Mouse (Mus musculus) midbrain, embryonic 13.5 days (tissue): ENCODE measurements at regions not wholly inside any gene's neighbourhood (a gene's known extent, or its start where the extent isn't known, plus 50 kb on each side); places are given as distances from the start of the nearest gene placed in this dataset.
A peak's percentile ranks its signal among the peaks of the same experiment; 100 is the strongest.
"Not testable (repeated sequence)": the region's sequence is repeated elsewhere in the genome, so short reads cannot be mapped to it uniquely, and the experiment has no call there.

Source experiments
- ATAC-seq: fragments of 200-750 bp; cut with Nextera tagmentation; 2 replicates; pipeline ENCODE4 v1.8.0; 2017; ENCODE audit warnings: mild to moderate bottlenecking, moderate TSS enrichment, moderate library complexity
- H3K27ac ChIP-seq: fragments of 300-500 bp; sonication (generic); 2 replicates; pipeline ENCODE4 v1.5.1; 2015; ENCODE audit warnings: inconsistent platforms, mild to moderate bottlenecking, moderate library complexity
- H3K27me3 ChIP-seq: fragments of 300-500 bp; sonication (generic); 2 replicates; pipeline ENCODE4 v1.6.1; 2015; ENCODE audit warnings: mild to moderate bottlenecking, inconsistent platforms
- H3K36me3 ChIP-seq: fragments of 300-500 bp; sonication (generic); 2 replicates; pipeline ENCODE4 v1.6.1; 2015; ENCODE audit warnings: mild to moderate bottlenecking, inconsistent platforms
- H3K4me1 ChIP-seq: fragments of 300-500 bp; sonication (generic); replicated peaks from 2 replicates; pipeline ENCODE4 v1.6.1; 2015; ENCODE audit warnings: inconsistent platforms
- H3K4me2 ChIP-seq: fragments of 300-500 bp; sonication (generic); replicated peaks from 2 replicates; pipeline ENCODE4 v1.6.1; 2015; ENCODE audit warnings: moderate library complexity, mild to moderate bottlenecking, inconsistent platforms
- H3K4me3 ChIP-seq: fragments of 300-500 bp; sonication (generic); replicated peaks from 2 replicates; pipeline ENCODE4 v1.5.1; 2015; ENCODE audit warnings: mild to moderate bottlenecking, inconsistent platforms
- H3K9ac ChIP-seq: fragments of 300-500 bp; sonication (generic); replicated peaks from 2 replicates; pipeline ENCODE4 v1.6.1; 2015; ENCODE audit warnings: mild to moderate bottlenecking, inconsistent platforms
- H3K9me3 ChIP-seq: fragments of 300-500 bp; sonication (generic); 2 replicates; pipeline ENCODE4 v1.6.1; 2016; ENCODE audit warnings: mild to moderate bottlenecking, inconsistent platforms
- WGBS: fragments of 180-500 bp; shearing (Covaris S2); methylation state at CpG from one replicate; pipeline ENCODE4 v1.1.7; 2015; 5-methylcytosine and 5-hydroxymethylcytosine counted together

DNA sequence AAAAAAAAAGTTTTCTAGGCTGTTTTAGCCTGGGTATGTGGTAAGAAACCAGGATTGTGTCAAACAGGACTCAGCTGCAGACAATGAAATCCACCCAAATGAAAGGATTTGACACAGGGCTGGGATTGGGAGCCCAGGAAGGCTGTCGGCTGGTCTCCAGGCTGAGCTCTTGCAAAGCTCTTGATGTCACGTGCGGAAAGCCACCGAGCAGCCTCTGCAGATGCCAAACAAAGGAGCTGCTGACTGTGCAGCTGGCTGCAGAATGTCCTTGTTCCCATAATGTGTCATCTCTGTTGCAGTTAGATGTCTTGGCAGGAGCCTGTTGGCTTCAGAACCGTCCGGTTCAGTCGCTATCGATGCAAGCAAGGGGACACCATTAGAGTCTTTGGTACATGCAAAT is 56.1 kb downstream of the Bbs10 start:
- Histone ChIP-seq H3K36me3 (no peaks in the 10 kb centered on the region), H3K27me3 (no peaks in the 10 kb centered on the region), H3K27ac (peak overlapping the region; percentile 67), H3K9me3 (no peaks in the 10 kb centered on the region), H3K4me3 (no peak overlapping the region), H3K4me1 (peaks cover 6% of the 10 kb centered on the region), H3K9ac (no peak overlapping the region), H3K4me2 (no peak overlapping the region)
- WGBS: 40% methylated on average over 8 of the region's 8 CpGs
- peak; percentile 82 for ATAC-seq

DNA sequence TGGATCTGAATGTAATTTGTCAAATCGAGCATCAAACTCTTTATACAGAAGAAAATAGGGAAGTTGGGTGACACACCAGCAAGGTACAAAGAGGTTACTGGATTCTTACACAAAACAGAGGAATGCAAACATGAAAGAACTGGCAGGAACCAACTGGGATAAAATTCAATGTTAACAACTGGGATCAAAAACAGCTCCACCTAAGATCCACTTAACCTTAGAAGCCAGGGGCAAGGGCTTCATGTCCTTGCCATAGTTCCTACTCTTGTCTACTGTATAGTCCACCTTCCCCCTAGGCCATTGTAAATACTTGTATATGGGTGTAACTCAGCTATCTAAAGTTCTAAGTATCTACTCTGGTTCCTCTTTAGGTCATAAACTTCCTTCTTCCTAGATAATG is 59.9 kb downstream of the Bbs10 start:
- not testable (repeated sequence) for ATAC-seq, H3K9me3 ChIP-seq, H3K27me3 ChIP-seq, H3K36me3 ChIP-seq, H3K4me2 ChIP-seq, H3K4me1 ChIP-seq, H3K4me3 ChIP-seq, H3K27ac ChIP-seq, H3K9ac ChIP-seq
- WGBS: 91% methylated on average over 1 of the region's 1 CpGs

DNA sequence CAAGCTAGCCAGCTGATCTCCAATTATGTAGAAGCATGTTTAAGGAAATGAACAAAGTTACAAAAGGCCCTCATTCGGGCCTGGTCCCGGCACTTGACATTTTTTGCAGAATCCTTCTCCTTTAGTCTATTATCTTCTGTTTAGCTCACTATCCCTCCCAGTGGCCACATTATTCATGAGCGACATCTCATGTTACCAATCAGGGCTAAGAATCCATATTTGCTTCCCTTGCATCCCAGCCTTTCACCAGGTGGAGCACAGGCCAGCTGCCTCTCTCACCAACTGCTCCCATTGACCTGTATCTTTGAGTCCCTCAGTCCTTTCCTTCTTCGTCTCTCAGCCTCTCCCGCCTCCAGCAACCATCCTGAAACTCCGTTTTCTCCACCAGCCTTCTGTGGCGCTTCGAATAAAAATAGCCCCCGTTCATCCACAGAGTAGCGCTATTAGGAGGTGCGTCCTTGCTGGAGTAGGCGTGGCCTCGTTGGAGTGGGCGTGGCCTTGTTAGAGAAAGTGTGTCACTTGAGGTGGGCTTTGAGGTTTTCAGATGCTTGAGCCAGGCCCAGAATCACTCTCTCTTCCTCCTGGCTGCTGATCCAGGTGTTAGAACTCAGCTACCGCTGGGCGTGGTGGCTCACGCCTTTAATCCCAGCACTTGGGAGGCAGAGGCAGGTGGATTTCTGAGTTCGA is 63.4 kb downstream of the Bbs10 start:
- H3K9me3 ChIP-seq: no peaks in the 10 kb centered on the region
- no peak overlapping the region for H3K27ac ChIP-seq
- no peak overlapping the region for H3K4me3 ChIP-seq
- no peak overlapping the region for H3K4me2 ChIP-seq
- 89% methylated on average over 18 of the region's 18 CpGs for WGBS
- ATAC-seq: no peak
- no peaks in the 10 kb centered on the region for H3K36me3 ChIP-seq
- H3K9ac ChIP-seq: no peak overlapping the region
- H3K27me3 ChIP-seq: no peaks in the 10 kb centered on the region
- H3K4me1 ChIP-seq: peaks cover 23% of the 10 kb centered on the region

DNA sequence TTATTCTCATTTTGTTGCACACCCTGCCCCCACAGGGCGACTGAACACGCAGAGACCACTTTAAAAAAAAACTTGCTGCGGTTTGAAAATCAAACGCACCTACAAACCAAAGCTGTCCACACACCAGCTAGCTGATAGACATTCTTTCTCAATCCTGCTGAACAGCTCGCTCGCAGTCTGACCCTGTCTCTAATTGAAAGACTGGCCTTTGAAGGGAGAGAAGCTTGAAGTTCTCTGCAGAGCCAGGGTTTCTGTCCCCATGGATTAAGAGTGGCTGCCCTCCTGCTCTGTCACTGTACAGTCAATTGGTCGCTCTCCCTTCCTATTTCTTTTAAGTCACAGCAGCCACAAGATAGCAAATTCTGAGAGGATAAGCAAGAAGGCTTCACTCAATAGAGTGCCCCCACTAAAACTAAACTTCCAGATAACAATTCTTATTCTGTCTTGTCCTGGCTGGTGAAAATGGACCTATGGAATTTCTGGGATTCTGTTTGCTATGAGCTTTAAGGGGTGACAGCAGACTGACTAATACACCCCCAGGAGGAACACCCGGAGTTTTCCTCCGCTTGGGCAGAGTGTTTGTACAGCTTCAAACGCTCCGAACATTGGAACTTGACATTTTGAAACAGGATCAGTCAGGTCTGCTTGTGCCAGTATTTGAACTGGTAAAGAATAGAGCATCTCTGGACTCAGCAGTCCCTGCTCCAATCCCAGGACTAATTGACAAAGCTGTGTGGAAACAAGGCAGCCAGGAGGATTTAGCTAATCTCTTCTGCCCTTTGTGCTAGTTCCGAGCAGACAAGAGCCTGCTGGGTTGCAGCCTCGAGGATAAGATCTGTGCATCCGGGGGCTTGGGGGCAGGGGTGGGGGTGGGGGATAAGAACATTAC is 65.5 kb downstream of the Bbs10 start:
- H3K36me3 ChIP-seq: no peaks in the 10 kb centered on the region
- H3K27ac ChIP-seq: peak overlapping the region; percentile 62
- H3K9me3 ChIP-seq: no peaks in the 10 kb centered on the region
- H3K4me2 ChIP-seq: peak overlapping the region; percentile 32
- WGBS: 8% methylated on average over 14 of the region's 14 CpGs
- H3K4me1 ChIP-seq: peaks cover 28% of the 10 kb centered on the region
- peak; percentile 91 for ATAC-seq
- peak overlapping the region; percentile 39; the same call in 1 of the 2 replicates for H3K9ac ChIP-seq
- H3K4me3 ChIP-seq: no peak overlapping the region
- H3K27me3 ChIP-seq: no peaks in the 10 kb centered on the region

DNA sequence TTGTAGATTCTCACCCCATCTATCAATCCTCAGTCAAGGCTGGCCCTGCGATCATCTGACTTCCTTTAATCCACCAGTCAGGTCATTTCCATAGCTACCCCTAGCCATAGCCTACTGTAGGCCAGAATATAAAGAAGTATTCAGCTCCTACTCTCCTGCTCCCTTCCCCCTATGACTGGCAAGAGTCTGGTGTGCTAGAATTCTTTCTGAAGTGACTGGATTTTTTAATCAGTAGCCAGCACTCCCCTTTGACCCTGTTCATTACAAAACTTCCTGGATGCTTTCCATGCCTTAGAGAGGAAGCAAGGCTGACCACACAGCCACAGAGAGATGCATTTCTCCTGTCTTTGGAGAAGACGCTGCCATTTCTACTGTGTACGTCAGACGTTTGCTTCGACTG is 66.5 kb downstream of the Bbs10 start:
- peak; percentile 29; the same call in 1 of the 2 replicates for ATAC-seq
- peak overlapping the region; percentile 62 for H3K27ac ChIP-seq
- H3K4me3 ChIP-seq: no peak overlapping the region
- H3K4me1 ChIP-seq: peaks cover 28% of the 10 kb centered on the region
- no peak overlapping the region for H3K4me2 ChIP-seq
- 63% methylated on average over 5 of the region's 5 CpGs for WGBS
- no peaks in the 10 kb centered on the region for H3K9me3 ChIP-seq
- 0 out of 2 replicates have a peak overlapping the region, but pooled peaks have one; percentile 19 for H3K9ac ChIP-seq
- H3K27me3 ChIP-seq: no peaks in the 10 kb centered on the region
- no peaks in the 10 kb centered on the region for H3K36me3 ChIP-seq

DNA sequence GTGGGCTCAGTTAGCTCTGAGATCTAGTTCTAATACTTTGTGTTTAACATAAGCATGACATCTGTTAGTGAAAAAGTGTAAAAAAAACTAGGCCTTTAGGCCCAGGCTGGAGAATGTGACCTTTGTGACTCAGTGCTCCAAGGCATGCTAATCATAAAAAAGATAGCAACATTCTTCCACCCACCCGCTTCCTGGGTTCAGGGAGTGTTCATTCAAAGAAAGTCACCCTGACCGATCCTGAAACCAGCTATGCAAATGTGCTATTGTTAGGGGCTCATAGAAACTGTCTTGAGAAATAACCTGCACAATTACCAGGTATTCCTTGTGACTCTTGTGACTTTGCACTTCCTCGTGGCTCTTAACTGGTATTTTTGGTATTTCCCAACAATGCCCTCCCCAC is 70.6 kb downstream of the Bbs10 start:
- 85% methylated on average over 3 of the region's 3 CpGs for WGBS
- H3K4me3 ChIP-seq, H3K9me3 ChIP-seq, H3K27me3 ChIP-seq, ATAC-seq, H3K36me3 ChIP-seq, H3K4me2 ChIP-seq, H3K27ac ChIP-seq, H3K9ac ChIP-seq: not testable (repeated sequence)
- H3K4me1 ChIP-seq: peaks cover 17% of the 10 kb centered on the region

DNA sequence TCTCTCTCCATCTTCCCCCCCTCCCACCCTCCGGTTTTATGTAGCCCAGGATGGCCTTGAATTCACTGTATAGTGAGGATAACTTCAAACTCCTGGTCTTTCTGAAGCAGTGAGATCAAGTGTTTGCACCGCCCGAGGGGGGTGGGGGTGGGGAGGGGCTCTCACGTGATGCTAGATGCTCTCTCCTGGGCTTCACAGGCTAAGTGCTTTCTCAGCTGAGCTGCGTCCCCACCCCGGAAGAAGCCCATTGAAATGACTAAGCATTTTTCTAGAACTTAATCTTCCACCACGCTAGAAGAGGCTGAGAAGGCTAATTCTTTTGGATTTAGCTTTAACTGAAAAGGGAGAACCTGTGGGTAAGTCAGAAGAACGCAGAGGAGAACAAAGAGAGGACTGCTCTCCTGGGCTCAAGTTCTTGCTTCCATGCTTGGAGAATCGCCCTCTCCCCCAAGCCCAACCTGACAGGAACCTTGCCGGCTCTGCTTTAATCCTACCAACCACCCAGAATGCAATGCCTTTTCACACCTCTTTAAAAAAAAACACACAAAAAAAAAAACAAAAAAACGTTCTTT is 79.7 kb downstream of the Bbs10 start:
- no peak overlapping the region for H3K9ac ChIP-seq
- H3K36me3 ChIP-seq: no peaks in the 10 kb centered on the region
- no peak overlapping the region for H3K4me2 ChIP-seq
- H3K27me3 ChIP-seq: no peaks in the 10 kb centered on the region
- H3K27ac ChIP-seq: no peak overlapping the region
- 0 out of 2 replicates have a peak, but pooled peaks cover 8% of the 10 kb centered on the region for H3K4me1 ChIP-seq
- WGBS: 43% methylated on average over 11 of the region's 11 CpGs
- H3K4me3 ChIP-seq: no peak overlapping the region
- no peak for ATAC-seq
- no peaks in the 10 kb centered on the region for H3K9me3 ChIP-seq

DNA sequence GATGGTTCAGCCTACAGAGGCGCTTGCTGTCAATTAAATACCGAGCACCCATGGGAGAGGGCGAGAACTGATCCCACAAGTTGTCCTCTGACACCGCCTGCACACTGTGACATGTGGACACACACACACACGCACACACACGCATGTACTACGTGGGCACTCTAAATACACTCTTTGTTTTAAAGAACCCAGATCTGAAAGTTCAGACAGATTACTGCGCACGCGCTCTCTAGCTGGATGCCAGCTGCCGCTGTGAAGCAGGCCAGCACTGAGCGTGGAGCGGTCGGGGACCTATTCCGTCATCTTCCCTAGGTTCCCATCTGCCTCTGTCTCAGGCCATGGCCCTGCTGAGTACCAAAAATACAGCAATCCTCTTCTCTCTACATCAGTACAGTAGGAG is 83.2 kb downstream of the Bbs10 start:
- no peak overlapping the region for H3K4me2 ChIP-seq
- H3K4me1 ChIP-seq: 0 out of 2 replicates have a peak, but pooled peaks cover 8% of the 10 kb centered on the region
- peak; percentile 88 for ATAC-seq
- no peaks in the 10 kb centered on the region for H3K36me3 ChIP-seq
- H3K27ac ChIP-seq: no peak overlapping the region
- H3K4me3 ChIP-seq: no peak overlapping the region
- 70% methylated on average over 15 of the region's 15 CpGs for WGBS
- H3K9ac ChIP-seq: no peak overlapping the region
- H3K27me3 ChIP-seq: no peaks in the 10 kb centered on the region
- no peaks in the 10 kb centered on the region for H3K9me3 ChIP-seq

DNA sequence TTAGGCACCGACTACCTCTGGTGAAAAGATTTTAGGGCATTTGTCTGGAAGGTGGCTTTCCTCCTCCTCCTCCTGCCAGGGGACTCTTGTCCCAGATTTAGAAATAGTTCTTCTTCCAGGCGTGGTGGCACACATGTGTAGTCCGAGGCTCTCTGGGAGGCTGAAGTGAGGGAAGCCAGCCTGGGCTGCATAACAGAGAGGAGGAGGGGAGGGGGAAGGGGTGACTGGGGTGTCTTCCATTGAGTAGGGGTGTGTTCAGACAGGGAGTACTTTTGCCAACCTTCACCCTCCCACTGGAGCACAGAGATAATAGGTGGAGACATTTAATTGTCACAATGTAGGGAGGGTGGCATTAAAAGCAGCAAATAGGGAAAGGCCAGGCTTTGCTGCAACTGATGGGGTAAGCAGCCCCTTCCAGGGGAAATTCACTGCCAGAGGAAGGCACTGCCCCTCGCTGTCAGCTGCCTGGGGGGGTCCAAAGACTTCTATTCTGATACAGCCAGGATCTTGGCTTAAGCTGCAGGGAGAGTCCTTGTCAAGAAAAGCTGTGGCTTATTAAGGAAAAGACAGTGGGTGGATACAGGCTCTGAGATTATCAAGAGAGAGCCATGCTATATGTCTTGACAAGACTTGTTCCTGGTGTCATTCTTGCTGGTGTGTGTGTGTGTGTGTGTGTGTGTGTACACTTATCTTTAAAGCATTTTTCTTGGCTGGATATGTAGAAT is 83.9 kb downstream of the Bbs10 start:
- Histone ChIP-seq H3K27me3 (no peaks in the 10 kb centered on the region), H3K4me2 (no peak overlapping the region), H3K4me3 (no peak overlapping the region), H3K9ac (no peak overlapping the region), H3K4me1 (0 out of 2 replicates have a peak, but pooled peaks cover 8% of the 10 kb centered on the region), H3K9me3 (no peaks in the 10 kb centered on the region), H3K27ac (no peak overlapping the region), H3K36me3 (no peaks in the 10 kb centered on the region)
- ATAC-seq: peak; percentile 54; the same call in 1 of the 2 replicates
- WGBS: 26% methylated on average over 4 of the region's 4 CpGs

DNA sequence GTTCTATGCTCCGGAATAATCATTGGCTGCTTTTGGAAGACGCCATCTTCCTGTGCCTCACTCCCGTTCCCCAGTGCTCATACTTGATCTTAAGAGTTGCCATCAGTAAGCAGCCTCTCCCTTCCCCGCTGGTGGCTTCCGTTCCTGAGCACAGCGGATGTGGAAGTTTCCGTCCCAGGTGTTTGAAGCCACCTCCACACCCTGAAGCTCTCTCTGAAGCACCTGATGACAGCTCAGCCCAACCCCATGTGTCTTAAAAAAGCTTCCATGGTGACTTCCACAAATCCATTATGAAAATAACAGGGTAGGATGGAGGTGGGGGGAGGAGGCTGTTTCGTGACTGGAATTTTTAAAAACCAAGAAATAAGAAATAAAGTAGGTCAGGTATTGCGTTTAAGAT is 87.1 kb downstream of the Bbs10 start:
- Histone ChIP-seq H3K4me3 (no peak overlapping the region), H3K4me2 (no peak overlapping the region), H3K9ac (no peak overlapping the region), H3K9me3 (no peaks in the 10 kb centered on the region), H3K4me1 (peaks cover 25% of the 10 kb centered on the region), H3K27ac (no peak overlapping the region), H3K36me3 (no peaks in the 10 kb centered on the region), H3K27me3 (no peaks in the 10 kb centered on the region)
- 90% methylated on average over 9 of the region's 9 CpGs for WGBS
- no peak for ATAC-seq

DNA sequence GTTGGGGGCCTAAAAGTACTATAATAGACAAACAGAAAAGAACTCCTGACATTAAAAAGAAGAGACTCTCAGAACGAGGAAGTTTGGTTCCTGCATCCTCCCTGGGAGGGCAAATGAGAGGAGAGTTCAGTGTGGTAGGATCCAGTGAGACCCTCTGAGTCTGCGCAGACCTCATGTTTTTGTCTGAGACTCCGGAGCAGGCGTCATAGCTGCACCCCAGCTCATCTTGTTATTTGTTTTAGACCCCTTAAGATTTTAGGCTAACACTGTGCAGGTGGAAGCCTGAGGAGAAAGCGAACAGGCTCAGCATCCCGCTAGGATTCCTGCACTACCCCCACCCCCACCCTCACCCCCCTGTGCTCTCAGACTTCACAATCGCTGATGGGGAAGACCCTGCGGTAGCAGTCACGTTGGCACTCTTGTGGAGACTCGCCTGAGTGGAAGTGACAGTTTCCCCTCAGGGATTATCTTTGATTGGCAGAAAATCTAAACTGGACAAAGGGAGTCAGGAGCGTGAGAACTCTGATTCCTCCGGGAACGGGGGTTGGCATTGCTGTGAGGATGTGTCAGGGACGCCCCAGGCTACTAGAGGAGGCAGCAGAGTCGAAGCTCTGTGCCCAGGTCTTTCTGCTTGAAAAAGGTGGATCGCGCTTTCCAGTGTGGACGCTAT is 85.0 kb upstream of the Nap1l1 start:
- Histone ChIP-seq H3K27me3 (no peaks in the 10 kb centered on the region), H3K4me3 (peak overlapping the region; percentile 25), H3K36me3 (no peaks in the 10 kb centered on the region), H3K27ac (0 out of 2 replicates have a peak overlapping the region, but pooled peaks have one; percentile 10), H3K4me1 (peaks cover 17% of the 10 kb centered on the region), H3K4me2 (peak overlapping the region; percentile 46), H3K9ac (no peak overlapping the region), H3K9me3 (no peaks in the 10 kb centered on the region)
- peak; percentile 85 for ATAC-seq
- 22% methylated on average over 18 of the region's 18 CpGs for WGBS
